Mouse (Mus musculus) limb, embryonic 14.5 days (tissue): ENCODE data around the gene Ankrd39. TPM values are rescaled to one million over a fixed set of nuclear protein-coding genes. Genes with fewer than 3 reads are reported as not detected.
A peak's percentile ranks its signal among the peaks of the same experiment; 100 is the strongest.

Experiments used
- ATAC-seq: fragments of 200-750 bp; cut with Nextera tagmentation; 2 replicates; pipeline ENCODE4 v1.8.0; 2017; ENCODE audit warnings: low read depth, moderate number of reproducible peaks, moderate TSS enrichment; ENCODE audit not compliant: low FRiP score
- DNase-seq: peaks from one replicate; pipeline ENCODE4 v3.0.0-alpha.2; 2015; ENCODE audit warnings: low spot score
- H3K27ac ChIP-seq: fragments of 300-500 bp; sonication (generic); replicated peaks from 2 replicates; pipeline ENCODE4 v1.5.1; 2014; ENCODE audit warnings: low read depth, mild to moderate bottlenecking, low read length, moderate library complexity, mixed read lengths
- H3K27me3 ChIP-seq: fragments of 300-500 bp; sonication (generic); 2 replicates; pipeline ENCODE4 v1.6.1; 2014; ENCODE audit warnings: low read length, mixed read lengths; ENCODE audit not compliant: control insufficient read depth, insufficient read depth
- H3K36me3 ChIP-seq: fragments of 300-500 bp; sonication (generic); 2 replicates; pipeline ENCODE4 v1.6.1; 2014; ENCODE audit warnings: mild to moderate bottlenecking, low read length, moderate library complexity, mixed read lengths; ENCODE audit not compliant: control insufficient read depth, insufficient read depth
- H3K4me1 ChIP-seq: fragments of 300-500 bp; sonication (generic); 2 replicates; pipeline ENCODE4 v1.6.1; 2014; ENCODE audit warnings: antibody characterized with exemption, low read length, mixed read lengths; ENCODE audit not compliant: control insufficient read depth, insufficient read depth
- H3K4me2 ChIP-seq: fragments of 300-500 bp; sonication (generic); replicated peaks from 2 replicates; pipeline ENCODE4 v1.6.1; 2014; ENCODE audit warnings: low read depth, mild to moderate bottlenecking, low read length, moderate library complexity; ENCODE audit not compliant: severe bottlenecking
- H3K4me3 ChIP-seq: fragments of 300-500 bp; sonication (generic); replicated peaks from 2 replicates; pipeline ENCODE4 v1.5.1; 2014; ENCODE audit warnings: low read length
- H3K9ac ChIP-seq: fragments of 300-500 bp; sonication (generic); 2 replicates; pipeline ENCODE4 v1.6.1; 2014; ENCODE audit warnings: mild to moderate bottlenecking, low read depth, low read length, moderate library complexity; ENCODE audit not compliant: severe bottlenecking
- H3K9me3 ChIP-seq: fragments of 300-500 bp; sonication (generic); 2 replicates; pipeline ENCODE4 v1.6.1; 2016; ENCODE audit warnings: low read length; ENCODE audit not compliant: control insufficient read depth
- POLR2A ChIP-seq: fragments of 200-500 bp; IDR thresholded peaks from 2 replicates; pipeline ENCODE4 v1.8.0; 2012; ENCODE audit warnings: inconsistent platforms, mild to moderate bottlenecking, moderate library complexity, borderline replicate concordance; ENCODE audit not compliant: insufficient read depth, insufficient read length; ENCODE audit errors: extremely low read depth
- WGBS: fragments of 180-500 bp; shearing (Covaris S2); extraction: QIAGEN DNeasy Blood & Tissue Kit; methylation state at CpG from one replicate; pipeline ENCODE4 v1.1.7; 2014; 5-methylcytosine and 5-hydroxymethylcytosine counted together
- polyA plus RNA-seq, 2 experiments: library from polyadenylated mRNA; depleted of rRNA in 1 of 2; stranded (reverse) in 1 of 2; unstranded in 1 of 2; fragments of >200 nt; fragmentation: Nextera tagmentation in 1 of 2; extraction: Ambion mirVana in 1 of 2; gene quantifications; 2 replicates each; pipeline versions ENCODE4 v1.2.1 to v1.2.3; 2012 to 2014

Ankrd39 gene
- polyA plus RNA-seq, 2 experiments, result 22.4 to 22.9 TPM

DNA sequence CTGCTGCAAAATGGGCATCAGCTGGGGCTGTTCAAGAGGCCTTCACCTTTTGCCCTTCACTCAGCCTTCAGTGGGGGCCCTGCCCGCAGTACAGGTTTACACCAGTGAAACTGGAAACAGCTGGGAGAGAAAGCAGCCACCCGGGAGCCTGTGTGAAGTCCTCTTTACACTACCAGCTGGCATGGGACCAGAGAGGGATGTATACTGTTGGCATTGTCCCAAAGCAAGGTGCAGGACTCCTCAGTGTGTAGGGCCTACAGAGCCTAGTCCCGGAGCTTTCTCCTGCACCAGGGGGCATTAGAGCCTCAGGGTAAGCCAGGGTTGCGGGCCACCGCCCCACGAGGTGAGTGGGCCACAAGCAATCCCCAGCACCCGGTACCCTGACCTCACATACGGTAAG is 16.8 kb downstream of the Ankrd39 start:
- WGBS, result 65% methylated on average over 8 of the region's 8 CpGs
- H3K27ac ChIP-seq, result no peak overlapping the region
- H3K4me1 ChIP-seq, result no peaks in the 10 kb centered on the region
- no peaks in the 10 kb centered on the region for H3K27me3 ChIP-seq
- H3K9me3 ChIP-seq, result no peaks in the 10 kb centered on the region
- no peak overlapping the region for H3K4me2 ChIP-seq
- H3K36me3 ChIP-seq, result peaks cover 33% of the 10 kb centered on the region
- no peak for DNase-seq
- H3K4me3 ChIP-seq, result no peak overlapping the region
- no peak for TF ChIP-seq POLR2A
- H3K9ac ChIP-seq, result no peak overlapping the region
- no peak for ATAC-seq

GRCm38 (mm10) chr1:36529875-36530274 is 17.4 kb downstream of the Ankrd39 start:
- 90% methylated on average over 4 of the region's 4 CpGs for WGBS

GRCm38 (mm10) chr1:36529274-36529673 is 18.0 kb downstream of the Ankrd39 start:
- Histone ChIP-seq H3K4me2 (no peak overlapping the region), H3K36me3 (peaks cover 45% of the 10 kb centered on the region), H3K4me1 (no peaks in the 10 kb centered on the region), H3K9me3 (no peaks in the 10 kb centered on the region), H3K27ac (no peak overlapping the region), H3K27me3 (no peaks in the 10 kb centered on the region), H3K9ac (no peak overlapping the region), H3K4me3 (no peak overlapping the region)
- WGBS, result 84% methylated on average over 4 of the region's 4 CpGs
- no peak for TF ChIP-seq POLR2A
- ATAC-seq (no peak), DNase-seq (no peak)

More at GRCm38 (mm10) chr1:36529875-36530274, 17.4 kb downstream of the Ankrd39 start:
- DNase-seq, result no peak
- ATAC-seq, result no peak
- Histone ChIP-seq H3K4me2 (no peak overlapping the region), H3K36me3 (peaks cover 39% of the 10 kb centered on the region), H3K4me1 (no peaks in the 10 kb centered on the region), H3K9ac (no peak overlapping the region), H3K4me3 (no peak overlapping the region), H3K9me3 (no peaks in the 10 kb centered on the region), H3K27me3 (no peaks in the 10 kb centered on the region), H3K27ac (no peak overlapping the region)
- no peak for TF ChIP-seq POLR2A

GRCm38 (mm10) chr1:36528351-36528750 is 18.9 kb downstream of the Ankrd39 start:
- Histone ChIP-seq H3K36me3 (peaks cover 52% of the 10 kb centered on the region), H3K4me3 (no peak overlapping the region), H3K9ac (no peak overlapping the region), H3K4me1 (peaks cover 7% of the 10 kb centered on the region; the same call in 1 of the 2 replicates), H3K4me2 (no peak overlapping the region), H3K27ac (no peak overlapping the region), H3K27me3 (no peaks in the 10 kb centered on the region), H3K9me3 (no peaks in the 10 kb centered on the region)
- WGBS, result 6% methylated on average over 1 of the region's 1 CpGs
- peak; percentile 50 for DNase-seq
- TF ChIP-seq POLR2A, result no peak
- ATAC-seq, result no peak

DNA sequence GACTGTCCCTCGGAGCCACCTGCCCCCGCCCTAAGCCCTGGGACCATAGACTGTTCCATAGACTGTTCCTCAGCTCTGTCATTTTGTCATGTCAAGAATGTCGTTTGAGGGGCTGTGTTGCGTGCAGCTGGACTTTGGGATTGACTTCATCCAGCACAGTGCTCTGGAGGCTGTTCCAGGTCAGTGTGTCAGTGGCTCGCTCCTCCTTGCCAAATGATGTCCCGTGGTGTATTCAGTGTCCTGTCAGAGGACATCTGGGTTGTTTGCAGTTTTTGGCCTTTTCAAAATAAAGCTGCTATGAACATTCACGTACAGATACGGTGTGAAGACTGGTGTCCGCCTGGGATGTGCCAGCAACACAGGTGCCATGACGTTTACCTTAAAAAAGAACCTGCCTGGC is 20.3 kb downstream of the Ankrd39 start:
- Histone ChIP-seq H3K27ac (no peak overlapping the region), H3K9me3 (no peaks in the 10 kb centered on the region), H3K4me1 (peaks cover 12% of the 10 kb centered on the region; the same call in 1 of the 2 replicates), H3K36me3 (peaks cover 52% of the 10 kb centered on the region), H3K4me3 (no peak overlapping the region), H3K4me2 (no peak overlapping the region), H3K27me3 (no peaks in the 10 kb centered on the region), H3K9ac (no peak overlapping the region)
- 88% methylated on average over 10 of the region's 10 CpGs for WGBS
- no peak for DNase-seq
- ATAC-seq, result no peak
- TF ChIP-seq POLR2A, result no peak

DNA sequence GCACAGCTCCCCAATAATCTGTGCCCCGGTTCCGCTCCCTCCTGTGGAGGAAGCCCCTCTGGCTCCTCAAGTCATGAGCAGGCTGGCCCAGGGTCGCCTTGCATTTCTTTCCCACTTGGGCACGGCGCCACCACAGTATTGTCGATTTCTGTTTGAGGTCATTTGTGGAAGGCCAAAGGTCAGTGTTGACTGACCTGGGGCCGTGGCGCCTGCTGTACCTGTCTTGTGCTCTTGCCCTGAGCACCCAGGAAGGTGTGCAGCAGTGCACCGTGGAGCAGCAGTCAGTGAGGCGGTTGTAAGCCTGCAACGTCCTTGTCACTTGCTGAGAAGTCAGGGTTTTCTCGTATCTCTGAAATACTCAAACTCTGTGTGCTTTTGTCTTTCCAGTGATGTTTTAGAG is 21.5 kb downstream of the Ankrd39 start:
- peaks cover 55% of the 10 kb centered on the region for H3K36me3 ChIP-seq
- no peaks in the 10 kb centered on the region for H3K27me3 ChIP-seq
- no peak overlapping the region for H3K4me3 ChIP-seq
- H3K9me3 ChIP-seq, result no peaks in the 10 kb centered on the region
- H3K4me2 ChIP-seq, result no peak overlapping the region
- 92% methylated on average over 12 of the region's 12 CpGs for WGBS
- ATAC-seq, result no peak
- peaks cover 12% of the 10 kb centered on the region; the same call in 1 of the 2 replicates for H3K4me1 ChIP-seq
- H3K9ac ChIP-seq, result no peak overlapping the region
- TF ChIP-seq POLR2A, result no peak
- no peak overlapping the region for H3K27ac ChIP-seq
- no peak for DNase-seq
